Mouse (Mus musculus): ENCODE data around the gene Cers6.

DNA sequence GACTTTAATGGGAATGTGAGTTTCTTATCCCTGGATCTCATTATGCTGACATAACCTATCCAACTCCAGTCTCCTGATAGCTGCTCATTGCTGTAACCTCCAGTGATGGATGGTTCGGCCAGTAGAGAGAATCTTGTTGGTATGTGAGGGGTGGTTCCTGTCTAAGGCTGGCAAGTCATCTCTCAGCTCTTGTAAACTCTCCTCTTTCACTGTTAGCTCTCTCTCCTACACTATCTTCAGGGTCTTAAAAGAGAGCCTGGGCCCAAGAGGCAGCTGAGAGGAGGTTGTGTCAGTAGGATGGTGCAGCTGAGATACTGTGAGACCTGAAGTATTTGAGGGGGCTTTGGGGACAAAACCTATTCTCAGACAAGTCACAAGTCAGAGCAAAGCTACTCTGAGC lies 272.9 kb downstream of the Cers6 start:
- TF ChIP-seq POLR2A (IDR thresholded peaks at IDR 0.05; ENCODE audit: control insufficient read depth, extremely low read depth, insufficient read depth, low read length, poor library complexity) (no peak), CTCF (IDR thresholded peaks at IDR 0.05; ENCODE audit: borderline replicate concordance, control insufficient read depth, extremely low read depth, insufficient read depth, low read length, poor library complexity) (no peak)
